Comparison of ENCODE assay signal across 9 mouse cellular contexts in the genomic region with DNA sequence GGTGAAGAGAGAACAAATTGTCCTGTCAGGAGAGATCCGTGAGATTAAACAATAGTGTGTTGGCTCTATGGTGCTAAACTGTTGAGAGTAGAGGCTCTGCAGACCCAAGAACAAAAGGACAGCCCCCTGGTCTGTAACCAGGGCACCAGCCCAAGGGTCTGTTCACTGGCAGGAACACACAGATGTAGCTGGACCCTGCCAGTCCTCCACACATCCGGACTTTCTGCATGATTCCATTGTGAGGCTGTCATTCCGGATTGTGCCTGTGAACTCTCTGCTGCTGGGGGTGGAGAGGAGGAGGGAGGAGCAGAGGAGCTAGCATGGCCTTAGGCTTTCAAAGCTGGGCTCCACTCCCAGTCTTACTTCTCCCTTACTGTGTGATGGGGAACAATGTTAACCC.
A peak's percentile ranks its signal among the peaks of the same experiment; 100 is the strongest.
DNase-seq lines count a peak whose midpoint lies in the region; ATAC-seq and TF ChIP-seq lines count a peak whose summit lies in the region.
"Had no signal": no experiment of that assay in that cellular context is flagged by ENCODE, and none has a peak within 500 bp of the region (broad histone marks: within the 10 kb centered on the region; RNA-seq: fewer than 3 reads in every experiment).

No protein-coding gene starts in this region.

- H3K36me3 ChIP-seq in embryonic facial prominence, embryonic 11.5 days (replicated peaks; ENCODE audit: control insufficient read depth, insufficient read depth, low read depth, low read length): no peaks in the 10 kb centered on the region
- no peaks in the 10 kb centered on the region for H3K36me3 ChIP-seq in hindbrain, embryonic 13.5 days
- no peaks in the 10 kb centered on the region for H3K36me3 ChIP-seq in midbrain, postnatal 0 days (ENCODE audit: insufficient read depth, low read length)

- H3K27me3 ChIP-seq in embryonic facial prominence, embryonic 11.5 days (ENCODE audit: control insufficient read depth, insufficient read depth, low read length): no peaks in the 10 kb centered on the region
- H3K27me3 ChIP-seq in hindbrain, embryonic 13.5 days: no peaks in the 10 kb centered on the region
- H3K27me3 ChIP-seq in midbrain, postnatal 0 days (ENCODE audit: insufficient read depth, low read length): no peaks in the 10 kb centered on the region

- WGBS in embryonic facial prominence, embryonic 11.5 days: 23% methylated on average over 3 of the region's 3 CpGs
- 4% methylated on average over 3 of the region's 3 CpGs for WGBS in hindbrain, embryonic 13.5 days
- 15% methylated on average over 3 of the region's 3 CpGs for WGBS in midbrain, postnatal 0 days

- no peak for TF ChIP-seq CTCF in midbrain, postnatal 0 days (IDR thresholded peaks at IDR 0.05)

- H3K9ac ChIP-seq in embryonic facial prominence, embryonic 11.5 days (replicated peaks; ENCODE audit: low read length): no peak overlapping the region
- H3K9ac ChIP-seq in hindbrain, embryonic 13.5 days: no peak overlapping the region
- H3K9ac ChIP-seq in midbrain, postnatal 0 days (replicated peaks; ENCODE audit: low read length, poor library complexity, severe bottlenecking): no peak overlapping the region

- H3K4me1 ChIP-seq in embryonic facial prominence, embryonic 11.5 days (ENCODE audit: control insufficient read depth, insufficient read depth, low read length): no peaks in the 10 kb centered on the region
- peaks cover 22% of the 10 kb centered on the region for H3K4me1 ChIP-seq in hindbrain, embryonic 13.5 days (replicated peaks)
- H3K4me1 ChIP-seq in midbrain, postnatal 0 days (ENCODE audit: insufficient read depth, low read length): peaks cover 5% of the 10 kb centered on the region; the same call in 1 of the 2 replicates

- no peak overlapping the region for H3K4me2 ChIP-seq in embryonic facial prominence, embryonic 11.5 days (ENCODE audit: low read depth, low read length)
- no peak overlapping the region for H3K4me2 ChIP-seq in hindbrain, embryonic 13.5 days
- H3K4me2 ChIP-seq in midbrain, postnatal 0 days (ENCODE audit: low read depth, low read length, poor library complexity, severe bottlenecking): no peak overlapping the region

- DNase-seq in heart, adult 11 months: peak; percentile 81
- no peak for DNase-seq in heart, adult 18-20 months
- DNase-seq in embryonic facial prominence, embryonic 11.5 days (ENCODE audit: low spot score): peak; percentile 15
- peak; percentile 73 for DNase-seq in midbrain, postnatal 0 days (ENCODE audit: low spot score)
- no peak for DNase-seq in layer of hippocampus, postnatal 10 days (ENCODE audit: low spot score in 2 of 2)
- no peak for DNase-seq in adrenal gland, adult (ENCODE audit: inconsistent age in 2 of 2, low spot score in 1 of 2)
- DNase-seq: layer of hippocampus, postnatal 36 days had no signal

- peaks cover 6% of the 10 kb centered on the region; the same call in 1 of the 2 replicates for H3K9me3 ChIP-seq in embryonic facial prominence, embryonic 11.5 days (replicated peaks; ENCODE audit: control insufficient read depth, low read length)
- H3K9me3 ChIP-seq in hindbrain, embryonic 13.5 days: peaks cover 5% of the 10 kb centered on the region
- H3K9me3 ChIP-seq in midbrain, postnatal 0 days (ENCODE audit: low read length): peaks cover 8% of the 10 kb centered on the region; the same call in 1 of the 2 replicates

- H3K27ac ChIP-seq in embryonic facial prominence, embryonic 11.5 days (replicated peaks; ENCODE audit: low read depth, low read length): no peak overlapping the region
- H3K27ac ChIP-seq in hindbrain, embryonic 13.5 days: peak overlapping the region; percentile 44; the same call in 1 of the 2 replicates
- no peak overlapping the region for H3K27ac ChIP-seq in midbrain, postnatal 0 days (ENCODE audit: low read depth, low read length)

- ATAC-seq in embryonic facial prominence, embryonic 11.5 days (replicated peaks; ENCODE audit: insufficient number of reproducible peaks, low FRiP score, low TSS enrichment, low read depth): no peak; the same call in 1 of the 2 replicates
- peak; percentile 52 for ATAC-seq in hindbrain, embryonic 13.5 days (ENCODE audit: low FRiP score)
- ATAC-seq in midbrain, postnatal 0 days (ENCODE audit: low FRiP score): peak; percentile 47; the same call in 1 of the 2 replicates
- ATAC-seq in erythroid progenitor cell, adult 5-6 weeks (replicated peaks; ENCODE audit: low FRiP score, poor library complexity, severe bottlenecking): no peak

- no peak overlapping the region for H3K4me3 ChIP-seq in embryonic facial prominence, embryonic 11.5 days (ENCODE audit: low read depth, low read length)
- H3K4me3 ChIP-seq in hindbrain, embryonic 13.5 days: no peak overlapping the region
- H3K4me3 ChIP-seq in midbrain, postnatal 0 days (ENCODE audit: low read depth, low read length): no peak overlapping the region

Comparison
In these comparisons a context has a peak if more than half of its experiments do, and no peak if none do; other contexts are left out.
1. DNase-seq: peak in heart, adult 11 months (single experiment), embryonic facial prominence, embryonic 11.5 days (single experiment) and midbrain, postnatal 0 days (single experiment); none in heart, adult 18-20 months (0 of 2), layer of hippocampus, postnatal 10 days (0 of 2) and adrenal gland, adult (0 of 2).
2. ATAC-seq: peak in hindbrain, embryonic 13.5 days (single experiment) and midbrain, postnatal 0 days (single experiment); none in embryonic facial prominence, embryonic 11.5 days (single experiment) and erythroid progenitor cell, adult 5-6 weeks (single experiment).